Mouse (Mus musculus) stomach, embryonic 14.5 days (tissue): ENCODE results near the gene Grin2d. TPM values are rescaled to one million over a fixed set of nuclear protein-coding genes. Genes with fewer than 3 reads are reported as not detected.
A peak's percentile ranks its signal among the peaks of the same experiment; 100 is the strongest.

Experiments
- ATAC-seq: fragments of 200-750 bp; cut with Nextera tagmentation; 2 replicates; pipeline ENCODE4 v1.8.0; 2017; ENCODE audit warnings: low read depth, moderate TSS enrichment; ENCODE audit not compliant: insufficient number of reproducible peaks, insufficient read depth, low FRiP score
- H3K27ac ChIP-seq: fragments of 300-500 bp; sonication (generic); 2 replicates; pipeline ENCODE4 v1.5.1; 2014; ENCODE audit warnings: mild to moderate bottlenecking, low read length, moderate library complexity, mixed read lengths
- H3K27me3 ChIP-seq: fragments of 300-500 bp; sonication (generic); 2 replicates; pipeline ENCODE4 v1.6.1; 2014; ENCODE audit warnings: low read length, control low read depth, mixed read lengths; ENCODE audit not compliant: control insufficient read depth, insufficient read depth
- H3K36me3 ChIP-seq: fragments of 300-500 bp; sonication (generic); 2 replicates; pipeline ENCODE4 v1.6.1; 2014; ENCODE audit warnings: mild to moderate bottlenecking, control low read depth, low read length, moderate library complexity, mixed read lengths; ENCODE audit not compliant: control insufficient read depth, insufficient read depth
- H3K4me1 ChIP-seq: fragments of 300-500 bp; sonication (generic); 2 replicates; pipeline ENCODE4 v1.6.1; 2014; ENCODE audit warnings: low read length, control low read depth, mixed read lengths; ENCODE audit not compliant: control insufficient read depth, insufficient read depth
- H3K4me2 ChIP-seq: fragments of 300-500 bp; sonication (generic); replicated peaks from 2 replicates; pipeline ENCODE4 v1.6.1; 2014; ENCODE audit warnings: low read depth, low read length, control low read depth
- H3K4me3 ChIP-seq: fragments of 300-500 bp; sonication (generic); 2 replicates; pipeline ENCODE4 v1.5.1; 2014; ENCODE audit warnings: low read depth, low read length, control low read depth
- H3K9ac ChIP-seq: fragments of 300-500 bp; sonication (generic); replicated peaks from 2 replicates; pipeline ENCODE4 v1.6.1; 2014; ENCODE audit warnings: low read depth, mild to moderate bottlenecking, control low read depth, low read length, moderate library complexity, mixed read lengths
- H3K9me3 ChIP-seq: fragments of 300-500 bp; sonication (generic); 2 replicates; pipeline ENCODE4 v1.6.1; 2016; ENCODE audit warnings: low read depth, low read length, control low read depth; ENCODE audit not compliant: control insufficient read depth
- WGBS: fragments of 180-500 bp; shearing (Covaris S2); extraction: QIAGEN DNeasy Blood & Tissue Kit; methylation state at CpG from one replicate; pipeline ENCODE4 v1.1.7; 2014; 5-methylcytosine and 5-hydroxymethylcytosine counted together
- polyA plus RNA-seq: library from polyadenylated mRNA; unstranded; fragments of >200 nt; fragmentation: Nextera tagmentation; extraction: Ambion mirVana; gene quantifications from 2 replicates; pipeline ENCODE4 v1.2.1, GENCODE M21; 2014

The Grin2d gene
- polyA plus RNA-seq, 1 experiment from 2014 or later, result 0.48 TPM

- no peak overlapping the region for H3K27ac ChIP-seq
- no peak overlapping the region for H3K4me2 ChIP-seq
Observed at GRCm38 (mm10) chr7:45815323-45815983, 62.7 kb downstream of the Grin2d start.

GRCm38 (mm10) chr7:45814841-45815240 lies 63.3 kb downstream of the Grin2d start:
- no peak for ATAC-seq
- no peaks in the 10 kb centered on the region for H3K27me3 ChIP-seq
- peaks cover 28% of the 10 kb centered on the region for H3K36me3 ChIP-seq
- H3K27ac ChIP-seq, result no peak overlapping the region
- peaks cover 18% of the 10 kb centered on the region for H3K4me1 ChIP-seq
- H3K4me2 ChIP-seq, result peak overlapping the region; percentile 47
- WGBS, result 3% methylated on average over 5 of the region's 5 CpGs
- no peaks in the 10 kb centered on the region for H3K9me3 ChIP-seq
- H3K9ac ChIP-seq, result no peak overlapping the region
- peak overlapping the region; percentile 20 for H3K4me3 ChIP-seq

More at GRCm38 (mm10) chr7:45815323-45815983, 62.7 kb downstream of the Grin2d start:
- Histone ChIP-seq H3K9me3 (no peaks in the 10 kb centered on the region), H3K4me1 (peaks cover 18% of the 10 kb centered on the region), H3K4me3 (no peak overlapping the region), H3K9ac (no peak overlapping the region), H3K36me3 (peaks cover 22% of the 10 kb centered on the region), H3K27me3 (no peaks in the 10 kb centered on the region)
- WGBS, result 58% methylated on average over 10 of the region's 10 CpGs
- ATAC-seq, result no peak

DNA sequence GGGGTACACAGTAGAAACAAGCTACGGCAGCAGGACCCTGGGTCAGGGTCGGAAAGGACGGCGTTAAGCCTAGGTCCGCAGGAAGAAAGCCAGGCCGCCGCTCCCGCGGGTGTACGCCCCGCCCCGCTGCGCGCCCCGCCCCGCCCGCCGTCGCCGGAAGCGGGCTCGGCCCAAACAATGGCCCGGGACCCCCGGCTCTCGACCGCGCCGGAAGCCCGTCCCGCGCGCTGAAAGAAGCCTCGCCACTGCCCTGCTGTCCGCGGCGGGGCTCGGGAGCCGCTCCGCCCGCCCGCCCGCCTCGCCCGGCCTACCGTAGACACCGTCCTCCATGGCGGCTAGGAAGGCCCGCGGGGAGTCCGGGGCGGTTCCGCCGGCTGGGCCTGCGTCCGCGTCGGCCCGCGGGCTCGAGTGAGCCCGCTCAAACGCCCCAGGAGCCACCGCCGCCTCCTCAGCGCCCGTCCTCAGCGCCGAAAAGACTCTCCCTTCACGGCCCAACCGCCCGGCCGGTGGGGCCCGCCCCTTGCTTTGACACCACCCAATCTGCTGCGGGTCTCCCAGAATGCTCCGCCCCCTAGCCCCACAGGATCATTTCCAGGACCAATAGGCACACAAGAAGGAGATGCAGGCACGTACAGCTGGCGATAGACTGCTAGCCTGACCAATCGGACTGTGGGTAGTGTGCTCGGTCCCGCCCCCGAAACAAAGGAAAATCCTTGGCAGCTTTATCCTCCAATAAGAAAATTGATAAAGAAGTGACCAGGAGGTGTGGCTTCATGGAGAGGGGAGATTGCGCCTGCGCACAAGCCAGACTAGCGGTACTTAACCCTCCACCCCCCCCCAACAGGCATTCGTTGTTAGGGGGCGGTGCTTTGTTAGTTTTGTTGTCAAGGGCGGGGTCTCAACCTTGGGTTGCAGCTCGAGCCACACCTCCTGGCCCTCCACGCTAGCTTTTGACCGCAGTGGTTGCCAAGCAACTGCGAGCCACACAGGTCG lies 64.1 kb downstream of the Grin2d start, which contains the start of gene Cyth2:
Gene Cyth2, minus strand, starts transcription at position 795 of the 993 bp plus-strand sequence.
- H3K4me3 ChIP-seq, result peak within 1 kb of the TSS; percentile 92
- peak within 1 kb of the TSS; percentile 100 for H3K27ac ChIP-seq
- H3K9ac ChIP-seq, result peak within 1 kb of the TSS; percentile 99
- WGBS, result under 1% methylated on average over 89 of the region's 92 CpGs
- H3K9me3 ChIP-seq, result no peaks in the 10 kb centered on the region
- peak; percentile 99 for ATAC-seq
- H3K36me3 ChIP-seq, result peaks cover 36% of the 10 kb centered on the region
- no peaks in the 10 kb centered on the region for H3K27me3 ChIP-seq
- peak within 1 kb of the TSS; percentile 92 for H3K4me2 ChIP-seq
- peaks cover 18% of the 10 kb centered on the region for H3K4me1 ChIP-seq

DNA sequence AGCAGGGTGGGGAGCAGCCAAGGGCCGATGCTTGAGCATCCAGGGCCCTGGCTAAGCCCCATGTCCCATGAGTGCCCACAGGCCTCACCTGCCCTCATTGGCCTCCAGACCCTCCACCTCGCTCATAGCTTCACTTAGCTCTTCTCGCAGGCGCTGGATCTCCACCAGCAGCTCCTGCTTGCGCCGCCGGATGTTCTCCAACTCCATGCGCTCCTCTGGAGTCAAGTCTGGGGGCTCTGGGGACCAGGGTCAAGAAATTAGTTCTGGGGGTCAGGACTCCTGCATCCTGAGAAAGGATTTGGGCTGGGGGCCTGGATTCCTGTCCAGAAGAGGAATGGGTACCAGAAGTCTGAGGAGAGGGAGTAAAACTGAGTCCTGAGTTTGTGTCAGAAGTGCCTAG lies 65.3 kb downstream of the Grin2d start:
- H3K36me3 ChIP-seq, result peaks cover 48% of the 10 kb centered on the region
- H3K4me2 ChIP-seq, result peak overlapping the region; percentile 92
- WGBS, result 76% methylated on average over 8 of the region's 8 CpGs
- H3K4me3 ChIP-seq, result peak overlapping the region; percentile 92
- no peaks in the 10 kb centered on the region for H3K9me3 ChIP-seq
- H3K27me3 ChIP-seq, result no peaks in the 10 kb centered on the region
- peak overlapping the region; percentile 99 for H3K9ac ChIP-seq
- no peak for ATAC-seq
- peaks cover 18% of the 10 kb centered on the region for H3K4me1 ChIP-seq
- H3K27ac ChIP-seq, result no peak overlapping the region

GRCm38 (mm10) chr7:45809276-45810075 lies 68.7 kb downstream of the Grin2d start:
- WGBS, result 85% methylated on average over 14 of the region's 14 CpGs
- H3K4me2 ChIP-seq, result no peak overlapping the region
- H3K9ac ChIP-seq, result no peak overlapping the region
- no peaks in the 10 kb centered on the region for H3K9me3 ChIP-seq
- H3K36me3 ChIP-seq, result peaks cover 59% of the 10 kb centered on the region
- H3K4me1 ChIP-seq, result peaks cover 10% of the 10 kb centered on the region; the same call in 1 of the 2 replicates
- H3K27me3 ChIP-seq, result no peaks in the 10 kb centered on the region
- no peak overlapping the region for H3K27ac ChIP-seq
- H3K4me3 ChIP-seq, result no peak overlapping the region
- no peak for ATAC-seq

DNA sequence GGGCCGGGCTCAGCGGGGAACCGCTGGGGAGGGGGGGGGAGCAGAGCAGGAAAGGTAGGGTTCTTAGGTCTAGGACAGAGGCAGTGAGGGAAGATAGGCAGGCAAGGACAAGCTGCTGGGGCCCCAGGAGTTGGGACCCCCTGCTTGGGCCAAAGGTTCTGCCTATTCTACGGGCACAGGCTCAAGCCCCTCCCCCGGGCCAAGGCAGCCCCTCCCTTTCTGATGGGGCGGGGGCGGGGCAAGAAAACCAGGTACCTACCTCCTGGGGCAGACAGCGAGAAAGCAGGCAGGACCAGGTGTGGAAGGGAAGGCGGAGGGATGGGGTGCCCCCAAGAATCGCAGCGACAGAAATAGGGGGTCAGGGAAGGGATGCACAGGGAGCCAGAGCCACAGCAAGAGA lies 69.7 kb downstream of the Grin2d start:
- no peak for ATAC-seq
- no peak overlapping the region for H3K27ac ChIP-seq
- no peak overlapping the region for H3K4me3 ChIP-seq
- no peaks in the 10 kb centered on the region for H3K9me3 ChIP-seq
- peaks cover 59% of the 10 kb centered on the region for H3K36me3 ChIP-seq
- H3K4me1 ChIP-seq, result peaks cover 10% of the 10 kb centered on the region; the same call in 1 of the 2 replicates
- H3K27me3 ChIP-seq, result no peaks in the 10 kb centered on the region
- 41% methylated on average over 11 of the region's 11 CpGs for WGBS
- no peak overlapping the region for H3K4me2 ChIP-seq
- no peak overlapping the region for H3K9ac ChIP-seq

GRCm38 (mm10) chr7:45805941-45806340 lies 72.2 kb downstream of the Grin2d start:
- no peaks in the 10 kb centered on the region for H3K9me3 ChIP-seq
- no peak overlapping the region for H3K4me3 ChIP-seq
- no peak overlapping the region for H3K9ac ChIP-seq
- H3K4me2 ChIP-seq, result no peak overlapping the region
- peaks cover 42% of the 10 kb centered on the region for H3K36me3 ChIP-seq
- no peak for ATAC-seq
- no peaks in the 10 kb centered on the region for H3K4me1 ChIP-seq
- H3K27me3 ChIP-seq, result no peaks in the 10 kb centered on the region
- H3K27ac ChIP-seq, result no peak overlapping the region
- WGBS, result 56% methylated on average over 5 of the region's 5 CpGs

DNA sequence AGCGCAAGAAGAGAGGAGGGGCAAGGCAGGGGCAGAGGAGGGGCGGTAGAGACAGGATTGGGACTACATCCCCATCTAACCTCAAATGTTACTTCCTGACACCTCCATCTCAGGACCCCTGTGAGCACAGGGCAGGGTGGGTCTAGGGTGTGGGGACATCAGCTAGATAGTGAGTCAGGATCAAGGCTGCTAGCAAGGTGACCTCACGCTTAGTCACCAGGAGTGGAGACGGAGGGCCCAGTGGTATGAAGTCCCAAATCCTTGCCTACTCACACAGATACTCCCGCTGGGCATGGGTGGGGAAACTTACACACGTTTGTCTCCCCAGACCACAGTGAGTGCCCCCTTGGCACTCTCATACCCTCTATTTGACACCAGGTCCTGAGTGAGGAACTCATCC lies 75.6 kb downstream of the Grin2d start:
- H3K9ac ChIP-seq, result no peak overlapping the region
- no peak overlapping the region for H3K4me3 ChIP-seq
- no peak overlapping the region for H3K4me2 ChIP-seq
- H3K27ac ChIP-seq, result no peak overlapping the region
- WGBS, result 91% methylated on average over 6 of the region's 6 CpGs
- H3K4me1 ChIP-seq, result peaks cover 13% of the 10 kb centered on the region; the same call in 1 of the 2 replicates
- peaks cover 8% of the 10 kb centered on the region; the same call in 1 of the 2 replicates for H3K36me3 ChIP-seq
- no peaks in the 10 kb centered on the region for H3K9me3 ChIP-seq
- no peak for ATAC-seq
- H3K27me3 ChIP-seq, result 0 out of 2 replicates have a peak, but pooled peaks cover 3% of the 10 kb centered on the region
